Mouse (Mus musculus): ENCODE results near the gene Tmem223.

Tmem223 gene

DNA sequence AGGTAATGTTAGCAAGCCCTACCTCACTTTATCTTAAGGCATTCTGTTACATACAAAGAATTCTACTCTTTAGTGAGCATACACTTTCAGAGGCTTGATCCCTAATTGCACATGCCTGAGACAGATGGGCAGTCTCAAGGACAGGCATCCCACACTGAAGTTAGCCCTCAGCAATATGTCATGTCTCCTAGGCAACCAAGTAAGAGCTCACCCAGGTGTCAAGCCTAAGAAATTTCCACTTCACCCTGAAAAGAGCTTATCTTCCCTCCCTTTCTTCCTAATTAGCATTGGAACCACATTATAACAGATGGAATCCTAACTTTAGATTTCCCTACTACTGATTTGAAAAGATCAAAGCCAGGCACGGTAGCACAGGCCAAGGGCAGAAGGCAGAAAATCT is 18.4 kb downstream of the Tmem223 start:
- in situ Hi-C loops (cut with MboI; ENCODE audit: low pct_unique_long_range_greater_than_20kb in 1 of 2, low sequenced_read_pairs in 2 of 2, unreplicated experiment in 1 of 2), result no loop called here

GRCm38 (mm10) chr19:8790171-8790570 is 19.4 kb downstream of the Tmem223 start:
- in situ Hi-C loops (cut with MboI; ENCODE audit: low pct_unique_long_range_greater_than_20kb in 1 of 2, low sequenced_read_pairs in 2 of 2, unreplicated experiment in 1 of 2), result no loop called here

DNA sequence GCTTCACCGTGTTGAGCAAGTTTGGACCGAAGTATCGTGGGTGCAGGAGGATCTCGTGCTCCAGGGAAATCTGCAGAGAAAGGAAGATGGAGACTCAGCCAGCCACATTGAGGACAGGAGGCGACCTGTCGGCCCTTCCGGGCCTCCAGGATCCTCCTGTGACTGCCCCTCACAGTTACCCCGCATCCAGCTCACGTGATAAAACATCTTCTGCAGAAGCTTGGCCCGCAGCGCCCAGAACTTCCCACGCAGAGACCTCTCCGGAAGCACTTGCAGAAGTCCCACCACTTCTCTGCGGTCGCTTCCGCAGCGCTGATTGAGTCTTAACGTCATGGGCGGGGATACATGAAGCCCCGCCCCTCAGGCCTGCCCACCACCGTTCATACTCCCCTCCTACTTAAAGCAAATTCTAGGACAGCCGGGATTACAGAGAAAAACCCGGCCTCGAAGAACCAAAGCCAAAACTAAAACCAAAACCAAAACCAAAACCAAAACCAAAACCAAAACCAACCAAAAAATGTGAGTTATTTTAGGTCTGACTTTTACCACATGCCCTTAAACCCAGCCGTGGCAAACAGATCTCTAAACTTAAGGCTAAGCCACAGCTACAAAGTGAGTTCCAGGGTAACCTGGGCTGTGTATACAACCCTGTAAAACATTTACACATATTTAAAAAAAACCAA is 27.6 kb downstream of the Tmem223 start, which contains the start of gene Polr2g:
Gene Polr2g (minus strand): TSS at position 314 of the 683 bp plus-strand sequence.
- in situ Hi-C loops (cut with MboI; ENCODE audit: low pct_unique_long_range_greater_than_20kb in 1 of 2, low sequenced_read_pairs in 2 of 2, unreplicated experiment in 1 of 2), result no loop called here

DNA sequence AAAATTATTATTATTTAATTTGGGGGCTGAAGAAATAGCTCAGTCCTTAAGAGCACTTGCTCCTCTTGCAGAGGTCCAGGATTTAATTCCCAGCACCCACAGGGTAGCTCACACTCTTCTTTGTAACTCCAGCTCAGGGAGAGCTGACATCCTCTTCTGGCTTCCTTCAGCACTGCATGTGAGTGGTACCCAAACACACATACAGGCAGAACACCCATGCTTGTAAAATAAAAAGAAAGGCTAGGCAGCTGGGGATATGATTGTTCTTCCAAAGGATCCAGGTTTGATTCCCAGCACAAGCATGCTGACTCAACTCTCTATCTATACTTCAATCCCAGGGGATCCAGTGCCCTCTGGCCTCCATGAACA is 28.1 kb downstream of the Tmem223 start:
- in situ Hi-C loops (cut with MboI; ENCODE audit: low pct_unique_long_range_greater_than_20kb in 1 of 2, low sequenced_read_pairs in 2 of 2, unreplicated experiment in 1 of 2), result no loop called here

GRCm38 (mm10) chr19:8802130-8802821 is 31.5 kb downstream of the Tmem223 start, which contains the start of gene Zbtb3:
Gene Zbtb3 (plus strand): TSS chr19:8802555.
- in situ Hi-C loops (cut with MboI; ENCODE audit: low pct_unique_long_range_greater_than_20kb in 1 of 2, low sequenced_read_pairs in 2 of 2, unreplicated experiment in 1 of 2), result no loop called here

DNA sequence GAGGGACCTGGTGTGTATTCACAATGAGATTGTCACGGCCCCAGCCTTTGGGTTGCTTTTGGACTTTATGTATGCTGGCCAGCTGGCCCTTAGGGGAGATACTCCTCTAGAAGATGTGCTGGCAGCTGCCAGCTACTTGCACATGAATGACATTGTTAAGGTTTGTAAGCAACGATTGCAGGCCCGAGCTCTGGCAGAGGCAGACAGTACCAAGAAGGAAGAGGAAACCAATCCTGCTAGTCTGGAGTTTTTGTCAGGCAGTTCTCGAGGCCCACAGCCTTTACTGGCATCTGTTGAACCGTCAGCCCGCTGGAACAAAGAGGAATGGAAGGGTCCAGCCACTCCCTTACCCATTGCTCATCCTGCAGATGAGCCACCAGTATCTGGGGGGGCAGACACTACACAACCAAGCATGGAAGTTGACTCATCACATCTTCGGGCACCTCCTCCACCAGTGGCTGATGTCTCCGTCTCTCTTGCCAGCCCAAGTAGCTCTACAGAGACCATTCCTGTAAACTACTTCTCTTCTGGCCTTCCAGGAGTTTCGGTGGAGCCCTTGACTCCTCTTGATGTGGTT is 32.5 kb downstream of the Tmem223 start:
- in situ Hi-C loops (cut with MboI; ENCODE audit: low pct_unique_long_range_greater_than_20kb in 1 of 2, low sequenced_read_pairs in 2 of 2, unreplicated experiment in 1 of 2), result no loop called here

DNA sequence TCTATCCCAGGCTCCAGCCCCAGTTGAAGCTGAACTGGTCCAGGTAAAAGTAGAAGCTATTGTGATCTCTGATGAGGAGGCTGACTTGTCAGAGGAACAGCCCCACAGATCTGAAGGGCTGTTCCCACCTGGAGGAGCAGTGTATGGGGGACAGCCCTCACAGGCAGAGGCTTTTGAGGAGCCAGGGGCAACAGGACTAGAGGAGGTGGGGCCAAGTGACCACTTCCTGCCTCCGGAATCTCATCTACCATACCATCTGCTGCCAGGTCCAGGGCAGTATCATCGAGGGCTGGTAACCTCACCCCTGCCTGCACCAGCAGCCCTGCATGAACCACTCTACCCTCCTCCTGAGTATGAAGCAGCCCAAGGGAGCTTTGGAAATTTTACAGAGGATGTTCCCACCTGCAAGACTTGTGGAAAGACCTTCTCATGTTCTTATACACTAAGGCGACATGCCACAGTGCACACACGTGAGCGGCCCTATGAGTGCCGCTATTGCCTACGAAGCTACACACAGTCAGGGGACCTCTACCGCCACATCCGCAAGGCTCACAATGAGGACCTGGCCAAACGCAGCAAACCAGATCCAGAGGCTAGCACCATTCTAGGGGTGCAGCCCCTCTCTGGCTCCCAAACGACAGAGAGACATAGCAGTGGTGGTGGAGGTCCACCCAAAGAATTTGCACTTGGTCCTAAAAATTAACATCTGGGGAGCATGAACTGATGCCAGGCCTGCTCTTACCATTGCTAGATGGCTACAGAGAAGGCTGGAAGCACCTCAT is 33.3 kb downstream of the Tmem223 start:
- in situ Hi-C loops (cut with MboI; ENCODE audit: low pct_unique_long_range_greater_than_20kb in 1 of 2, low sequenced_read_pairs in 2 of 2, unreplicated experiment in 1 of 2), result no loop called here

- in situ Hi-C loops (cut with MboI; ENCODE audit: low pct_unique_long_range_greater_than_20kb in 1 of 2, low sequenced_read_pairs in 2 of 2, unreplicated experiment in 1 of 2), result no loop called here
Measured at GRCm38 (mm10) chr19:8806810-8807209, 36.0 kb downstream of the Tmem223 start.

GRCm38 (mm10) chr19:8815812-8816211 is 45.0 kb downstream of the Tmem223 start:
- in situ Hi-C loops (cut with MboI; ENCODE audit: low pct_unique_long_range_greater_than_20kb in 1 of 2, low sequenced_read_pairs in 2 of 2, unreplicated experiment in 1 of 2), result no loop called here

- in situ Hi-C loops (cut with MboI; ENCODE audit: low pct_unique_long_range_greater_than_20kb in 1 of 2, low sequenced_read_pairs in 2 of 2, unreplicated experiment in 1 of 2), result no loop called here
Measured at GRCm38 (mm10) chr19:8817001-8817400, 46.2 kb downstream of the Tmem223 start.

DNA sequence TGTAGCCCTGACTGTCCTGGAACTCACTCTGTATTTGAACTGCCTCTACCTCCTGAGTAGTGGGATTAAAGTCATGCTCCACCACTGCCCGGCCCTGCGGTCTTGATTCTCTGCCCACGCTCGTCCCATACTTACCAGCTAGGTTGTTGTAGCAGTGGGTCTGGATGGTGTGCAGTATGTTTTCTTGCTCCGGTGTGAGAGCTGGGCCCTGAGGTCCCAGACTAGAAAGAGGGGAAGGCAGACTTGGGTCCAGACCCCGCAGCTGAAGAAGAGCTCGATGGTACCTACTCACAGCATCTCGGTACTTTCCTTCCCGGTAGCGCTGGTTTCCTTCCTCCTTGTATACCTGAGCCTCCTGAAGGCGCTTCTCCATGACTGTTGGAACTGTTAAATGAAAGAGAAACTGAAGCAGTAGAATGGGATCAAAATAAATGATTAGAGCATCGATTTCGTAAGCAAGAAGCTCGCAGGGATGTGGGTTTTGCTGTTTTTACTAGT is 47.6 kb downstream of the Tmem223 start:
- in situ Hi-C loops (cut with MboI; ENCODE audit: low pct_unique_long_range_greater_than_20kb in 1 of 2, low sequenced_read_pairs in 2 of 2, unreplicated experiment in 1 of 2), result no loop called here

DNA sequence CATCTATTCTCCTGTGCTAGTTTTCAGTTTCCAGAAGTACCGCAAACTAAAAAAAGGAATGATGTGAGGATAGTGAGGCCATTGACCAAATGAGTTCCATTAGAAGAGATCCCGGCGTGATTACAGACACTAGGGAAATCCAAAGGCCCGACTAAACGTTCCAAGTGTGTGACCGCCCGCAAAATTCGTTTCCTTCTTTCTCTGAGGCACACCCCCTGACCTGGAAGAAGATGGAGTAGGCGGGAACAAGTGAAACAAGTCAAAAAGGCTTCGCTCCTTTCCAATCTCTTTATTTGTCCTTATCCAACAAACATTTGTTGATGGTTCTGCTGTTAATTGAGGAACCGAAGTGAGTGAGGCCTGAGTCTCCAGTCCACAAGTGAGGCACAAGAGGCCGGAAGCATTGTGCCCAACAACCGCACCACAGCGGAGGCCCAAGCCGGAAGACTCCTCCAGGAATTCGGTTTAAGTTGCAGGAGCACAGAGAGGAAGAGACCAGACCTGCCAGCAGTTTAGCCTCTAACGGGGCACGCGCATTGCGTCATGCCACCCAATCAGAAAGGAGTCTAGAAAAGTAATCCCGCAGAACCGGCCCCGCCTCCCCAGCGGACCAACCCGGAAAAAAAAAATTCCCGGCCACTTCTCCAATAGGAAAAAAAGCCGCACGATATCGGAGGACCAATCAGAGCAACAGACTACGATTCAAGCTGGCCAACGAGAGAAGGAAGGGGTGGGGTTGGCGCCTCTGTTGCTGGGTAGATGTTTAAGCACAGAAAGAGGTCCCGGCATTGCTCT is 48.2 kb downstream of the Tmem223 start, which contains the start of gene Ttc9c:
Gene Ttc9c (minus strand): TSS at position 533 of the 795 bp plus-strand sequence.
- in situ Hi-C loops (cut with MboI; ENCODE audit: low pct_unique_long_range_greater_than_20kb in 1 of 2, low sequenced_read_pairs in 2 of 2, unreplicated experiment in 1 of 2), result no loop called here

DNA sequence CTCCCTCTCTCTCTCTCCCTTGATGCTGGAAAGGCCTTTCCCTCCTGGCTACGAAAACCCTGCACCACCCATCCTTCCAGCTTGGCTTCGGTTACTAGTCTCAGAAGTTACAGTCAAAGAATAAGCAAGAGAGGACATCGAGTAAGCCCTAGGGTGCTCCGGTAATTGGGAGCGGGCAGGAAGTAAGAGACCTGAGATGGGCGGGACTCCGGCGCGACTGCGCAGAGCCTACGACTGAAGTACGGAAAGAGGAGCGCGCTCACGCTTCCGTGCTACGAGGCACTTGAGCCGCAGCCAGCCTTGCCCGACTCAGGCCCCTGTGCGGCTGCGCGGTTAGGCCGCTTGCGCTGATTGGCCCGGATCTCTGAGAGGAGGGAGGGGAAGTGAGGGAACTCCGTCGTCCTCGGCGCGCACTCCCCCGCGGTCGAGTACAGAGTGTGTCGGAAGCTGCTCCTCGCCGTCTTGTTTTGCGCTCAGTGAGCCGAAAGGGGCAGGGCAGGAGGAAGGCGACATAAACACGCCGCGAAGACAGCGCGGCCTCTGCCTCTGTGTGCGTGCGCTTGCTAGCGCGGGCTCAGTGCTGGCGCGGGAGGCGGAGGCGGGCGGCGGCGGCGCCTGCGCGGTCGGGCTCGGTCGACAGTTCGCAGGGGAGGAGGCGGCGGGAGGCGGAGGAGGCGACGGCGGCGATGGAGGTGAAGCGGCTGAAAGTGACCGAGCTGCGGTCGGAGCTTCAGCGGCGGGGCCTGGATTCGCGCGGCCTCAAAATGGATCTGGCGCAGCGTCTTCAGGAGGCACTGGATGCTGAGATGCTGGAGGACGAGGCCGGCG is 49.0 kb downstream of the Tmem223 start, which contains the start of gene Hnrnpul2:
Gene Hnrnpul2 (plus strand): TSS at position 415 of the 828 bp plus-strand sequence.
- in situ Hi-C loops (cut with MboI; ENCODE audit: low pct_unique_long_range_greater_than_20kb in 1 of 2, low sequenced_read_pairs in 2 of 2, unreplicated experiment in 1 of 2), result no loop called here

DNA sequence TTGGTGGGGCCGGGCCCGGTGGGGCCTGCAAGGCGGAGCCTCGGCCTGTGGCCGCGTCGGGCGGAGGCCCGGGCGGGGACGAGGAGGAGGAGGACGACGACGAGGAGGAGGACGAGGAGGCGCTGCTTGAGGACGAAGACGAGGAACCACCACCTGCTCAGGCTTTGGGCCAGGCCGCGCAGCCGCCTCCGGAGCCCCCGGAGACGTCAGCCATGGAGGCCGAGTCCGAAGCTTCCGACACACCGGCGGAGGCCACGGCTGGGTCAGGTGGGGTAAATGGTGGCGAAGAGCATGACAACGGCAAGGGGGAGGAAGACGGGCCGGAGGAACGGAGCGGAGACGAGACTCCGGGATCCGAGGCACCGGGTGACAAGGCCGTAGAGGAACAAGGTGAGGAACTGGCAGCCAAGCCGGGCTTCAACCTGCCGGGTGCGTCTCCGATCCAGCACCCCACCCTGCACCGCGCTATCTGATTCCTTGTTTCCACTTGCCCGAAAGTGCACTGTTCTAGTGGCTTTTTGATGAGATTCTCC is 49.7 kb downstream of the Tmem223 start:
- in situ Hi-C loops (cut with MboI; ENCODE audit: low pct_unique_long_range_greater_than_20kb in 1 of 2, low sequenced_read_pairs in 2 of 2, unreplicated experiment in 1 of 2), result no loop called here

DNA sequence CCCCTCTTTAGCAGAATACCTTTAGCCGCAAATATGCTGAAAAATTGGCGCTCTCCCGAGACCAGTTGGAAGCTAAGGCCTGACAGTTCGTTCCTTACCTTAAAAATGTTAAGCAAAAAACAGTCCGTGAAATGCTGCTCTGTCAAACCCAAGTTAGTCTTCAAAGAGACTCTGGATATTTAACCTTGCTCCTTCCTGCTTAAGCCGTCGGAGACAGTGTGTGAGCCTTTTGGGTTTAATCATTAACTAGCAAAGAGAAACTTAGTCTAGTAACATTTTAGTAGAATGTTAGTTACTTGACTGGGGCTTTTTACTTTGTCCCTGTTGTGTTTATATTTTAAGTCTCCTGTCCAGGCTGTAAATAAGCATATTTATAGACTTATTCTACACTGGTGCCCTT is 50.4 kb downstream of the Tmem223 start:
- in situ Hi-C loops (cut with MboI; ENCODE audit: low pct_unique_long_range_greater_than_20kb in 1 of 2, low sequenced_read_pairs in 2 of 2, unreplicated experiment in 1 of 2), result no loop called here
